Mouse (Mus musculus) kidney, adult 9 months (tissue): ENCODE results near the gene 9230102O04Rik.

Source experiments
- DNase-seq: peaks from one replicate; pipeline ENCODE4 v3.0.0; 2022

Gene 9230102O04Rik

GRCm38 (mm10) chr2:9888913-9889650 is at the start of gene 9230102O04Rik:
Gene 9230102O04Rik (minus strand): TSS chr2:9889540.
- DNase-seq, result peak; percentile 54

GRCm38 (mm10) chr2:9935965-9936364 is 46.6 kb upstream of the 9230102O04Rik start:
- DNase-seq, result no peak

GRCm38 (mm10) chr2:9926905-9927283 is 37.6 kb upstream of the 9230102O04Rik start:
- DNase-seq, result no peak

GRCm38 (mm10) chr2:9926194-9926904 is 37.0 kb upstream of the 9230102O04Rik start:
- peak; percentile 16 for DNase-seq

- peak; percentile 78 for DNase-seq
These were observed 29.5 kb upstream of the 9230102O04Rik start for GRCm38 (mm10) chr2:9918691-9919471.

- no peak for DNase-seq
These were observed 28.3 kb upstream of the 9230102O04Rik start for GRCm38 (mm10) chr2:9917602-9918001.

GRCm38 (mm10) chr2:9905995-9906394 is 16.7 kb upstream of the 9230102O04Rik start:
- peak; percentile 38 for DNase-seq

GRCm38 (mm10) chr2:9903854-9904560 is 14.7 kb upstream of the 9230102O04Rik start:
- DNase-seq, result no peak

GRCm38 (mm10) chr2:9897846-9898245 is 8.5 kb upstream of the 9230102O04Rik start:
- no peak for DNase-seq

GRCm38 (mm10) chr2:9896097-9896770 is 6.9 kb upstream of the 9230102O04Rik start:
- no peak for DNase-seq

- DNase-seq, result no peak
These were observed 5.7 kb upstream of the 9230102O04Rik start for GRCm38 (mm10) chr2:9894836-9895593.

- no peak for DNase-seq
These were observed 4.1 kb upstream of the 9230102O04Rik start for GRCm38 (mm10) chr2:9893272-9893953.

- DNase-seq, result no peak
These were observed 3.2 kb upstream of the 9230102O04Rik start for GRCm38 (mm10) chr2:9892541-9892940.

GRCm38 (mm10) chr2:9890906-9891305 is 1.6 kb upstream of the 9230102O04Rik start:
- DNase-seq, result no peak

- DNase-seq, result no peak
These were observed 911 bp upstream of the 9230102O04Rik start for GRCm38 (mm10) chr2:9890251-9890650.

- DNase-seq, result no peak
These were observed 377 bp upstream of the 9230102O04Rik start, which contains the start of gene Gata3 for GRCm38 (mm10) chr2:9889651-9890183. Gene Gata3 (minus strand): TSS chr2:9890034.

- DNase-seq, result no peak
These were observed 1.7 kb downstream of the 9230102O04Rik start for GRCm38 (mm10) chr2:9887636-9888035.

GRCm38 (mm10) chr2:9886921-9887610 is 2.3 kb downstream of the 9230102O04Rik start:
- DNase-seq, result no peak

GRCm38 (mm10) chr2:9886031-9886430 is 3.3 kb downstream of the 9230102O04Rik start:
- no peak for DNase-seq
